Mouse (Mus musculus) urinary bladder, postnatal 14 days (tissue): ENCODE data around the gene Fntb.
A peak's percentile ranks its signal among the peaks of the same experiment; 100 is the strongest.
"Not testable (repeated sequence)": the region's sequence is repeated elsewhere in the genome, so short reads cannot be mapped to it uniquely, and the experiment has no call there.

Source experiments
- DNase-seq: peaks from one replicate; pipeline ENCODE4 v3.0.0; 2021; ENCODE audit warnings: low spot score

The Fntb gene

DNA sequence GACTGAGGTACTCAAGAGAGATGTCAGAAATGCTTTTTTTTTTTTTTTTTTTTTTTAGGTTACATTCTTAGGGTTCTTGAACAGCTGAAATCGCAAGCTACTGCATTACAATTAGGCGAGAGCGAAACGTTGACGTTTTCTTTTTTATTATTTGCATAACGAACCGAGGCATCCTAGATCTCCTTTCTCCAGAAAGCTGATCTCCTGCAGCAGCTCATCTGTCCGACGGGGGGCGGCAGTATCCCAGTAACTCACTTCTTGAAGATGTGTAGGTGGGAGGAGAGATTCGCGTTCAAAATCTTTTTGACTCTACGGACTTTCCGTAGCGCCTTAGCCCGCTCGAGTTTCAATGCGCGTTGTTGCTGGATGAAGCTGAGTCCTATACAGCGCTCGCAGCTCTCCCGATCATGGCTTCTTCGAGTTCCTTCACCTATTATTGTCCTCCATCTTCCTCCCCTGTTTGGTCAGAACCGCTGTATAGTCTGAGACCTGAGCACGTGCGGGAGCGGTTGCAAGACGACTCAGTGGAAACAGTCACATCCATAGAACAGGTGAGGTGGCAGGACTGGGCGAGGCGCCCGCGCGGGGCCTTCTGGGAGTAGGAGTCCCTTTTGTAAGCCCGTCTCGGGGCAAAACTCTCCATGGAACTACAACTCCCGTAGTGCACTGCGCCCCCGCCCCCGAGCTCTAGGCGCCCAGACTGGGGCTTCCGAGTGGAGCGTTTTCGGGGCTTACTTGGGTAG is 71.9 kb downstream of the Fntb start:
- peak; percentile 98 for DNase-seq

DNA sequence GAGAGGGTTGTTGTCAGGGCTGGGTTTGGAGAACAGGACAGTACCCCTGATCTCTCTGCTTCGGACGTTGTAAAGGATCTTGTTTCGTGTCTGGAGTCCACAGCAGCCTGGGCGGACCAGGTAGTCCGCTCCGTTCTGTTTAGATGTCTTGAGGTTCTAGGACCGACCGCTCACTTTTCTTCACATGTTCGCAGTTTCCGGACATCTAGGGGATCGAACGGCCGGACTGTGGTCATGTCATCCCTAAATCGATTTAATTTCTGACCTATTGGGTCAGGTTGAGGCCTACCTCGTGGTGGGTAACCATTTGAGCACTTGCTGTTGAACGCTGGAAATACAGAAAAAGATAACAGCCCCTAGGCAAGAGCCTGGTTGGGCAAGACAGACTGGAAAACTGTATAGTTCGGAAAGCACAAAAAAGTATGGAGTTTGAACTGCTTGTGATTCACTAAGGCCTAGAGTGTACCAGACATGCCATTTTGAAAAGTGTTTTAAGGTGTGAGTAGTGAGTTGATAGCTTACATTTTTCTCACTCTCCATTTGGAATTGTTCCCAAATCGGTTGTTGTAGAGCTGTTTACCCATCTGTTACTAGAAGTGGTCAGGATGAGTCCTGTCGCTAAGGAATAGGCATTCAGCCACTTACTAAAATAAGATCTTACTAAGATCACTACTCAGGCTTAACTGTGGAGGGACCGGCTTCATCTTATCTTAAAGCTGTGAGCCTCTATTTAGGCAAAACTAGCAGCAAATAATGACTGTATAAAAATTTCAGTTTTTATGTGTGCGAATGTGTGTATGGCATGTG is 72.7 kb downstream of the Fntb start:
- no peak for DNase-seq

GRCm38 (mm10) chr12:76839298-76839697 is 73.9 kb downstream of the Fntb start:
- DNase-seq, result no peak

DNA sequence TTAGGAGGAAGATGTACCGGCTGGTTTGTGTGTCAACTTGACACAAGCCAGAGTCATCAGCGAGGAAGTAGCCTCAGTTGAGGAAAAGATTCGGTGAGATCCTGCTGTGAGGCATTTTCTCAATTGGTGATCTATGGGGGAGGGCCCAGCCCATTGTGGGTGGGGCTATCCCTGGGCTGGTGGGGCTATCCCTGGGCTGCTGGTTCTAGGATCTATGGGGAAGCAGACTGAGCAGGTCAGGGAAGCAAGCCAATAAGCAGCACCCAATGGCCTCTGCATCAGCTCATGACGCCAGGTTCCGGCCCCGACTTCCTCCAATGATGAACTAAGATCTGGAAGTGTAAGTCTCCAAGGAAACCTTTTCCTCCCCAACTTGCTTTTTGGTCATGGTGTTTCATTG is 74.7 kb downstream of the Fntb start:
- no peak for DNase-seq

- no peak for DNase-seq
Observed at GRCm38 (mm10) chr12:76844346-76845061, 79.1 kb downstream of the Fntb start.

DNA sequence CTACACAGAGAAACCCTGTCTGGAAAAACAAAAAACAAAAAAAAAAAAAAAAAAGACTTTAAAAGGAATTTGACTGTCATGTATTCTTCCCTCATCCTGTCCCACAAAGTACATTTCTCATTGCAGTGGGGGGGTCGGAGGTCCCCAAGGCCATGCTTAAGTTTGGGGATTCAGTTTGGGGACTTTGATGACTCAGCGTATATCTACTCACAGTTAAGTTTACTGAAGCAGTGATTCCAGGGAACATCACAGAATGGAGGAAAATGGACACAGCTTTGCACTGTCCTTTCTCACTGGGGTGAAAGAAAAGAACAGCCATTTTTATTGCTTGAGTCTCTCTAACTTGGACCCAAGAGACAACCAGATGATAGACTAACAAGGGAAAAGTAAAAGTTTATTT is 87.0 kb downstream of the Fntb start:
- no peak for DNase-seq

DNA sequence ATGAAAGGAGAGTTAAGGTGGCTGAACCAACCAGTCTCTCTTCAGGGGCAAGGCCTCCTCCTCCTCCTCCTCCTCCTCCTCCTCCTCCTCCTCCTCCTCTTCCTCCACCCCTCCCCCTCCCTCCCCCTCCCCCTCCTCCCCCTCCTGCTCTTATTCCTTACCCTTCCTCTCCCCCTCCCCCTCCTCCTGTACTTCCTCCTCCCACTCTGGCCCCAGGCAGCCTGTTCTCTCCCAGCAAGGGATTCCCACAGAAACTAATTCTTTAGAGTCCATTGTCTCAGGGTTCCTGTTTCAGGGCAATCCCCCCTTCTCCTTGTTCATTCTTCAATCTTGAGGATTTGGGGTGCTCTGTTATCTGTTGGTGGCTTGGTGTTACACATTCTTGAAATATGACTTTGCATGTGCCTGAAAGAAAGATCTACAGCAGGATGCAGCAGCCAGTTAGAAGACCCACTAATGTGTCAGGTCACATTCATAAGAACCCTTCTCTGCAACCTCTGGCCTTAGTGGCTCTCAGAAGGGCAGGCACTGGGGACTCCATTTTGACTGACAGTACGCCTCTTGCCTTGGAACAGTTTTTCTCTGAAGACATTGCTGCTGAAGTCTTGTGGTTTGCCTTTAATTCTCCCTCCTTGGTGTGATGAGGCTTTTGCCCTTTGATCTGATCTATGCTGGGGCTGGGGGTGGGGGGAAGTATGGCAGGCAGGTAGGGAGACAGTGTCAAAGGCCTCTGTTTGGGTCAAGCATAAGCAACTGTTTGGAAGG is 88.2 kb downstream of the Fntb start:
- DNase-seq, result no peak

- no peak for DNase-seq
Observed at GRCm38 (mm10) chr12:76857087-76857486, 91.7 kb downstream of the Fntb start.

DNA sequence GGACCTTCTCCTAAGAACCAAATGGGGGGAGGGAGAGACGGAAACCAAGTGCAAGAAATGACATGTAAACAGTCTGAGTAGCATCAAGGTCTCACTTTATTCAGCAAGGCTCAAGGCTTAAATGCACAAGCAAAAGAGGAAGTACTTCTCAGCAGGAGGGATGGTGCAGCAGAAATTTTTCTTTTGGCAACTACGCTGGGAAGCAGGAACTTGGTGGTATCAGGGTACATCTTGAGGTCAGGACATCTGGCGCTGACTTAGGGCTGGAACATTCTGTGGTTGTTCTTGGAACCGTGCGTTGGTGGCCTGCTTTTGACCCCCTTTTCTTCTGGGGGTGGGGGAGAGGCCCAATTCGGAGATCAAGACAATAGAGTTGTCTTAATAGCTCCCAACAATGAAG is 93.4 kb downstream of the Fntb start:
- DNase-seq, result not testable (repeated sequence)

GRCm38 (mm10) chr12:76863651-76864050 is 98.3 kb downstream of the Fntb start:
- no peak for DNase-seq

GRCm38 (mm10) chr12:76865266-76865665 is 99.9 kb downstream of the Fntb start:
- DNase-seq, result no peak

DNA sequence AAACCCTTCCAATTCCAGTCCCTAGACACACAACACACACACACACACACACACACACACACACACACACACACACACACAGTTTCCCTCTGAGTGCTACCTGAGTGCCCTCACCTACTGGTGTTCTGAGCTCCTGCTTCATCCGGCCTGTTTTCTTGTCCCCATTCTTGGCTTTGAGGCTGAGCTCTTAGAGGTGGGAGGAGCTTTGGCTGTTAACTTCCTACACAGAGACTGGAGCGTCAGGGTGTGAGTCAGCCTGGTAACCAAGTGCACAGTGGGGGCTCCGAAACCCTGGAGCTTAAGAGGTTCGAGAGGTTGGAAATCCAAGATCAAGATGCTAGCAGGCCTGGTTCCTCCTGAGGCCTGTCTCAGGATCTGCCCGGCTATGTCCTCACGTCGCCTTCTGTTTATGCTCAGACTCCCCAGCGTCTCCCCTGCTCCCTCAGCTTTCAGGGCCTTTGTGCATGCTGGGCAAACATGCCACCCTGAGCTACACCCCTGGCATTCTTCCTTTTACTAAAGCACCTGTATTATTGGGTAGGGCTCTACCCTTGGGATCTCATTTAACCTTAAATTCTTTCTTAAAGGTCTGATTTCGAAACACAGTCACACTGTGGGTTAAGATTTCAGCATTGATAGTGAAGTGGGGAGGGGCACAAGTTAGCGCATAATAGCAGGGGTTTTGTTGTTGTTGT is 102.3 kb downstream of the Fntb start:
- DNase-seq, result peak; percentile 34

DNA sequence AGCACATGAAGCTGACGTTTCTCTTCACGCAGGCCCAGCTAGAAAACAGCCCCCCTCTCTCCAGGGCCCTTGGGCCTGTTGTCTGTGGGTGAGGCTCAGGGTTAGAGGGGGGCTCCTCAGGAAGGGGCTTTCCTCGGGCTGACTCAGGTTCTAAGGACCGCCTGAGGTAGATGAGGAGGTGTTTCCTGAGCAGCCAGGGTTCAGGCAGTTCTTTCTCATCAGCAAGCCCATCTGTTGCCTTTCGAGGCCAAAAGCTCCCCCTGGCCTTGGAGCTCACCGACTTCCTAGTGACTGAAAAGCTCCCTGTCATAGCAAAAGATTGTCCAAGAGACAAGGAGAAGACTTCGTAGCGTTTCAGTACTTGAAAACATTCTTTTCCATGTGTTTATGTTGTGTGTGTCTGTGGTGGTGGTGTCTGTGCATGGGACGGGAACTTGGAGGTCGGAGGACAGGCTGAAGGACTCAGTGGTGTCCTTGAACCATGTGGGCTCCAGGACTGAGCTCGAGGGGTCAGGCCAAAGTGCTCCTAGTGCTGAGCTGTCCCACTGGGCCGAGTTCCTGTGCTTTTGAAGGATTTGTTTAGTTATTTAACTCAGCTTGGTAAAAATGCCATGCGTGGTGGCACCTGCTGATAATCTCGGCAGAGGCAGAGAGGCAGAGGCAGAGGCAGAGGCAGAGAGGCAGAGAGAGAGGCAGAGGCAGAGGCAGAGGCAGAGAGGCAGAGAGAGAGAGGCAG is 103.2 kb downstream of the Fntb start:
- no peak for DNase-seq

DNA sequence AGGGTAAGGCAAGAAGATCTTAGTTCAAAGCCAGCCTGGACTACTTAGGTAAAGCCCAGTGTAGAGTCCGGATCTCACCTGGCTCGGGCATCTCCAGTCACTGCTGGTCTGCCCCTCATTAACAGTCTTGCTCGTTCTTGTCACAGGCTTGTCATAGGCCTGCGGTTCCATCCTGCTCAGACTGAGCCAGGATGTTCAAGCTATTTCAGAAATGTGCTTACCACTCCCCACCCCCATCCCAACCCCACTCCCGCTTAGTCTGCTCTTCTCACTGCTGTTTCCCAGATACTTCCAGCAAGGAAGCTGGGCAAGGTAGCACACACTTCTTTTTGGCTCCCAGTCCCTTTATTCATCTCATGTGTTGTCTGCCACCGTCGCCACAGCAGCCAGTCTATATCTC is 104.2 kb downstream of the Fntb start:
- no peak for DNase-seq

DNA sequence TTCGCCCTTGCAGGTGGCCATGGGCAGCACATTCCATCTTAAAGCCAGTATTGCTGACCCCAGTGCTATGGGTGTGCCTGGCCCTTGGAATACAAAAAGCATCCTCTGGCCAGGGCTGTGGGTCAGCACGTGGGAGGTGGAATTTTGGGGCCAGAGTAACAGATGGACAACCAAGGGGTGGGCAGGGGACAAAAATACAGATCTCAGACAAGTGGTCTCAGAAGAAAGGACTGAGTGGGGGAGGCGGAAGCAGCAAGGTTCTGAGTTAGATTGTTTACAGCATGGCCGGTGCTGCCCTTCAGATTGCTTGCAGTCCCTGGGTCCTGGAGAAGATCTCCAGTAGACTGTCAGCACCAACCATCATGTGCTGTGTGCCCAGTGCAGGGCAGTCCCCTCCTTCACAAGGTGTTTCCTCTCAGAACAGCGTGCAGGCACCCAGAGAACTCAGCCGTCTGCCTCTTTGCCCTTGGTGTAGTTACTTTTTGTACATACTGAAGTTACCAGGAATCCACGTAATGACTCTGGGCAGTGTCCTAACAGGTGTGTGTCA is 107.5 kb downstream of the Fntb start:
- no peak for DNase-seq

DNA sequence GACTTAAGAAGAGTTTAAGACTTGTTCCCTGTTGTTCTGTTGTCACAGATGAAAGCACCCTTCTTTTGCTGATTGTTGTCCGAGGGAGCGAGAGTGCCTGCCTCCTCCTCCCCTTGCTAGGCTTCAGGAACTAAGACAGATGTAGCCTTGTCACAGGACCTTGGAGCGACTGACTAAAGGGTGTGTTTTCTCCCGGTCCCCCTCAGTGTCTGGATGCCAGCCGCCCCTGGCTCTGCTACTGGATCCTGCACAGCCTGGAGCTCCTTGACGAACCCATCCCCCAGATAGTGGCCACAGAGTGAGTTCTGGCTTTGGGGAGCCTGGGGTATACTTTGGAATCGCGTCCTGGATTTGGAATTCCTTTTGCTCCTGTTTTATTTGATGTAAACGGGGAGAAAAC is 109.4 kb downstream of the Fntb start:
- no peak for DNase-seq

- peak; percentile 67 for DNase-seq
Observed at GRCm38 (mm10) chr12:76879242-76879641, 113.9 kb downstream of the Fntb start.

GRCm38 (mm10) chr12:76880131-76880530 is 114.7 kb downstream of the Fntb start:
- DNase-seq, result no peak

GRCm38 (mm10) chr12:76883824-76884223 is 118.4 kb downstream of the Fntb start:
- DNase-seq, result peak; percentile 91

- no peak for DNase-seq
Observed at GRCm38 (mm10) chr12:76885103-76885502, 119.7 kb downstream of the Fntb start.
